Mouse (Mus musculus) ES-E14 (cell line): ENCODE measurements around the gene Ttll10. TPM values are rescaled to one million over a fixed set of nuclear protein-coding genes. Genes with fewer than 3 reads are reported as not detected.

Experiments
- DNase-seq: peaks from one replicate; pipeline ENCODE4 v3.0.0-alpha.2; 2013; ENCODE audit warnings: low read depth, low spot score
- H3K27ac ChIP-seq: 2 replicates; pipeline ENCODE4 v1.5.1; 2012; ENCODE audit warnings: low read depth, mild to moderate bottlenecking, low read length, moderate library complexity, mixed read lengths; ENCODE audit not compliant: poor library complexity, insufficient read depth, severe bottlenecking
- H3K36me3 ChIP-seq: 2 replicates; pipeline ENCODE4 v1.6.1; 2012; ENCODE audit warnings: mild to moderate bottlenecking, low read length, moderate library complexity, mixed read lengths; ENCODE audit not compliant: control insufficient read depth, poor library complexity, insufficient read depth, severe bottlenecking
- H3K4me1 ChIP-seq, 2 experiments: fragments of 150-350 bp in 1 of 2; sonication (generic) in 1 of 2; 2 replicates each; pipeline ENCODE4 v1.6.1; 2012; ENCODE audit warnings: low read length in 2 of 2, mild to moderate bottlenecking in 1 of 2, mixed read lengths in 1 of 2; ENCODE audit not compliant: control insufficient read depth in 2 of 2, insufficient read depth in 2 of 2, poor library complexity in 1 of 2
- H3K4me3 ChIP-seq, 2 experiments: fragments of 150-350 bp in 1 of 2; sonication (generic) in 1 of 2; 2 replicates each; pipeline ENCODE4 v1.5.1; 2012; ENCODE audit warnings: low read length in 2 of 2, low read depth in 1 of 2, mild to moderate bottlenecking in 1 of 2, mixed read lengths in 1 of 2; ENCODE audit not compliant: insufficient read depth in 1 of 2, poor library complexity in 1 of 2, severe bottlenecking in 1 of 2
- H3K9ac ChIP-seq: 2 replicates; pipeline ENCODE4 v1.6.1; 2012; ENCODE audit warnings: low read depth, mild to moderate bottlenecking, low read length, mixed read lengths; ENCODE audit not compliant: poor library complexity, insufficient read depth, severe bottlenecking
- H3K9me3 ChIP-seq: fragments of 150-350 bp; sonication (generic); 2 replicates; pipeline ENCODE4 v1.6.1; 2012; ENCODE audit warnings: low read depth, mild to moderate bottlenecking, low read length; ENCODE audit not compliant: control insufficient read depth, insufficient read depth
- CHD2 ChIP-seq: IDR thresholded peaks from 2 replicates; pipeline ENCODE4 v1.6.1; 2014; ENCODE audit warnings: mild to moderate bottlenecking, low read depth, low read length, inconsistent platforms
- HCFC1 ChIP-seq: IDR thresholded peaks from 2 replicates; pipeline ENCODE4 v1.6.1; 2012; ENCODE audit warnings: low read length, inconsistent platforms, borderline replicate concordance; ENCODE audit not compliant: insufficient read depth
- MAFK ChIP-seq: IDR thresholded peaks from 2 replicates; pipeline ENCODE4 v1.6.1; 2014; ENCODE audit warnings: mild to moderate bottlenecking, low read depth, low read length, inconsistent platforms; ENCODE audit not compliant: insufficient read depth
- ZC3H11A ChIP-seq: IDR thresholded peaks from 2 replicates; pipeline ENCODE4 v1.6.1; 2012; ENCODE audit warnings: low read depth, mild to moderate bottlenecking, inconsistent platforms, low read length, borderline replicate concordance
- ZNF384 ChIP-seq: IDR thresholded peaks from 2 replicates; pipeline ENCODE4 v1.6.1; 2012; ENCODE audit warnings: low read depth, low read length, inconsistent platforms
- in situ Hi-C, 2 experiments: fragments of 600-800 bp; cut with MboI; formaldehyde crosslinking; loops; one replicate each; pipeline ENCODE4 v1.15.1; 2025; ENCODE audit warnings: low sequenced_read_pairs in 2 of 2, inconsistent platforms in 1 of 2; ENCODE audit not compliant: unreplicated experiment in 2 of 2
- total RNA-seq: library from RNA; depleted of rRNA; stranded (reverse); fragments of 300-350 nt; gene quantifications from 2 replicates; pipeline ENCODE4 v1.2.3, GENCODE M21; 2012

Gene Ttll10
- total RNA-seq, 1 experiment: 0.22 TPM

DNA sequence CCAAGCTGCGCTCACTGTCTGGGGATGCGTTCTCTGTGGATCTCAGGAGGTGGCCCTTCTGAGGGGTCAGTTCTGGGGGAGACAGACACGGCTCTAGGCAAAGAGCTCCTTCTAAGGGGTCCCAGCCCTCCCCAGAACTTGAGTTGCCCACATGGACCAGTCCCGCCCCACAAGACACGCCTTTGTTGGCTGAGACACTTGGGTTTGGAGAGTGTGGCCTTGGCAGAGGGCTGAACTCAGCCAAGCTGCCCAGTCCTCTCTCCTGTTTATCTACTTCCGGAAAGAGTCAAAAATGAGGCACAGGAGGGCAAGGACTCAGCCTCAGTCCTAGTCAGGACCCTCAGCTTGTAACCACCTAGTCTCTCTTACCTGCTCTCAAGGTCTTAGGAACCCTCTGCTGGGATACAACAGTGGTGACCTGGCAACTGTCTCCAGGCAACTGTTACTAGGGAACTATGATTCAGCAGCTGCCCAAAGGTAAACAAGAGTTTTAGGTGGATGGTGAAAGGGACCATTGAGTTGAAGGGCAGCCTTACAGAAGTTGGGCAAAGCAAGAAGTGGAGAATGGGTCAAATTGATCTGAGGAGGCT, 8.7 kb downstream of the Ttll10 start:
- in situ Hi-C loops: no loop called here
- Histone ChIP-seq H3K27ac (no peak overlapping the region), H3K9me3 (no peaks in the 10 kb centered on the region), H3K36me3 (peaks cover 3% of the 10 kb centered on the region; the same call in 1 of the 2 replicates), H3K9ac (no peak overlapping the region), H3K4me3 (no peak overlapping the region), H3K4me1 (peaks cover 0 to 3% of the 10 kb centered on the region in 2 experiments; a peak in 1 of 4 replicates)
- no peak for DNase-seq
- TF ChIP-seq HCFC1: no peak
- no peak for TF ChIP-seq ZNF384
- no peak for TF ChIP-seq CHD2
- TF ChIP-seq MAFK: no peak
- TF ChIP-seq ZC3H11A: no peak

DNA sequence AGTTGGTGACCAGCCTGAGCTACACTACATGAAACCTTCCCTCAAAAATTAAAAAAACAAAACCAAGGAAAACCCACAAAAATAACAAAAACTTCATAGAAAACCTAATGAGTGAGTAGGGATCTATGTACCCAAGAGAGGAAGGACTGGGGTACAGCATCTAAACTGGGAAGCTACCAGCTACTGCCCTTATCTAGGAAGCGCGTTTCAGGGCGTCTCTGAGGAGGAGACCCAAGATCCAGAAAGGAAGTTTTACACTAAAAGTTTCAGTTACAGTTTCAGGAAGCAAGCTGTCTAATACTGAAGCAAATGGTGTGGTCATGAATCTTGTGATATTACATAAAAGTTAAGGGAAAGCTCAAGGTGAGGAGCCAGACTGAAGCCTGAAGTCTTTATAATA, 9.4 kb downstream of the Ttll10 start:
- no peak overlapping the region for H3K4me3 ChIP-seq
- DNase-seq: no peak
- H3K9ac ChIP-seq: no peak overlapping the region
- no peaks in the 10 kb centered on the region for H3K9me3 ChIP-seq
- TF ChIP-seq MAFK (no peak), HCFC1 (no peak), CHD2 (no peak), ZC3H11A (no peak), ZNF384 (no peak)
- H3K4me1 ChIP-seq: no peaks in the 10 kb centered on the region
- in situ Hi-C loops: no loop called here
- H3K27ac ChIP-seq: no peak overlapping the region
- peaks cover 3% of the 10 kb centered on the region; the same call in 1 of the 2 replicates for H3K36me3 ChIP-seq

DNA sequence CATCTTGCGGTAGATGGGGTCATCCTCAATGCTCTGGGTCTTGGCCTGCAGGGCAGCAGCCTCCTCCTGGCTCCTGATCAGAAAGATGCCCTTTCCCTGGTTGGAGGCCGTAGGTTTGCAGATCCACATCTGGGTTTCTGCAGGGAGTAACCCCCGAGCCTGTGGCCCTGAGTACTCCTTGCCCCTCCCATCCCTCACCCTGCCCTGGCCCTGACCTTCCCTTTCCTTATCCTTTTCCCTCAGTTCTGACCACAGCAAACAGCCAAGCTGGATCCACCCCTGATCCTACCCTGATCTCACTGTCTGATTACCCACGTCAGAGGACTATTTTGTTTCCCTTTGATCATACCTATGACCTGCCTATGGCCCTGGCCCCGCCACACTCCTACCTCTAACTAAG, 14.5 kb downstream of the Ttll10 start:
- H3K4me3 ChIP-seq: no peak overlapping the region
- TF ChIP-seq ZC3H11A (no peak), ZNF384 (no peak), HCFC1 (no peak), MAFK (no peak), CHD2 (no peak)
- H3K4me1 ChIP-seq: no peaks in the 10 kb centered on the region
- in situ Hi-C loops: no loop called here
- DNase-seq: no peak
- no peaks in the 10 kb centered on the region for H3K9me3 ChIP-seq
- no peaks in the 10 kb centered on the region for H3K36me3 ChIP-seq
- H3K27ac ChIP-seq: no peak overlapping the region
- H3K9ac ChIP-seq: no peak overlapping the region

DNA sequence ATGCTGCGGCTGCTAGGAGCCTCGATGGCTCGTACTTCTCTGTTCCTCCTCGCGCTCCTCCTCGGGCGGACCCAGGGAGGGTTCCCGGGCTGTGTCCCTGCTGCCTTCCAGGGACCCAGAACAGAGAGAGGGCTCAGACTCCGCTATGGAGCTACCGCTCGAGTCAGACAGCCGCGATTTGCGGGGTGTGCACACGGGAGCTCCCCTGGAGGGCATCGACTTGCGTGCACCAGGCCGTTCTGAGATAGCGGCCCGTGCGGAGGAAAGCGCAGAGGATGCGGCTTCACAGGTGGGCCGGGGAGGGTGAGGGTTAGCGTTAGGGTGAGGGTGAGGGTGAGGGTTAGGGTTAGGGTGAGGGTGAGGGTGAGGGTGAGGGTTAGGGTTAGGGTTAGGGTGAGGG, 24.3 kb downstream of the Ttll10 start:
- peak; percentile 17 for DNase-seq
- Histone ChIP-seq H3K9me3 (no peaks in the 10 kb centered on the region), H3K4me1 (peaks cover 7 to 24% of the 10 kb centered on the region in 2 experiments; a peak in 3 of 4 replicates), H3K36me3 (no peaks in the 10 kb centered on the region), H3K9ac (peak overlapping the region; percentile 45), H3K4me3 (peak overlapping the region; percentile 56 to 68), H3K27ac (no peak overlapping the region)
- TF ChIP-seq HCFC1: no peak
- TF ChIP-seq CHD2: no peak
- no peak for TF ChIP-seq MAFK
- TF ChIP-seq ZC3H11A: no peak
- no peak for TF ChIP-seq ZNF384
- in situ Hi-C loops: no loop called here
